Mouse (Mus musculus): ENCODE data around the gene Hdac7. TPM values are rescaled to one million over a fixed set of nuclear protein-coding genes. Genes with fewer than 3 reads are reported as not detected.
A peak's percentile ranks its signal among the peaks of the same experiment; 100 is the strongest.

The Hdac7 gene
- 10 to 100 TPM; 23.7 to 25.7 TPM for total RNA-seq (2021)
- polyA plus RNA-seq (2012; rRNA removed), result 54.9 and 61.8 TPM in 2 replicates
- long read RNA-seq, full-length matches to known transcripts, result 1 of 41 reads
- long read RNA-seq, partial matches to known transcripts, result 13 of 41 reads
- long read RNA-seq, other reads (novel, unspliced or antisense), result 27 of 41 reads

GRCm38 (mm10) chr15:97844037-97845034 is at the start of gene Hdac7:
Gene Hdac7 (minus strand): TSS chr15:97844502.
- TF ChIP-seq EP300 (IDR thresholded peaks at IDR 0.05; ENCODE audit: insufficient read depth, low read depth, low read length) (no peak), CTCF (IDR thresholded peaks at IDR 0.05) (no peak), POLR2A (IDR thresholded peaks at IDR 0.05; ENCODE audit: insufficient read depth, low read depth, low read length) (no peak)
- intact Hi-C loops (cut with DNase I), result no loop called here
- 83% methylated on average over 19 of the region's 19 CpGs for WGBS
- no peak for DNase-seq
- Histone ChIP-seq H3K9ac (ENCODE audit: low read depth, low read length) (no peak within 1 kb of the TSS), H3K4me1 (ENCODE audit: control insufficient read depth, insufficient read depth, low read length) (peaks cover 13% of the 10 kb centered on the region), H3K4me3 (no peak within 1 kb of the TSS), H3K79me2 (replicated peaks; ENCODE audit: control insufficient read depth, insufficient read depth, low read length) (no peaks in the 10 kb centered on the region), H3K27ac (no peak within 1 kb of the TSS), H3K27me3 (ENCODE audit: control insufficient read depth, insufficient read depth, low read length) (no peaks in the 10 kb centered on the region), H3K36me3 (ENCODE audit: control insufficient read depth, insufficient read depth, low read length) (peaks cover 4% of the 10 kb centered on the region)

- TF ChIP-seq EP300 (IDR thresholded peaks at IDR 0.05; ENCODE audit: insufficient read depth, low read depth, low read length), result no peak
- no peak for TF ChIP-seq CTCF (IDR thresholded peaks at IDR 0.05)
- TF ChIP-seq POLR2A (IDR thresholded peaks at IDR 0.05; ENCODE audit: insufficient read depth, low read depth, low read length), result no peak
- no peak overlapping the region for H3K27ac ChIP-seq
- no peak overlapping the region for H3K4me3 ChIP-seq
- H3K79me2 ChIP-seq (replicated peaks; ENCODE audit: control insufficient read depth, insufficient read depth, low read length), result no peaks in the 10 kb centered on the region
- WGBS, result 39% methylated on average over 8 of the region's 8 CpGs
- no peaks in the 10 kb centered on the region for H3K27me3 ChIP-seq (ENCODE audit: control insufficient read depth, insufficient read depth, low read length)
- peaks cover 2% of the 10 kb centered on the region; the same call in 1 of the 2 replicates for H3K4me1 ChIP-seq (ENCODE audit: control insufficient read depth, insufficient read depth, low read length)
- no peak for DNase-seq
- H3K9ac ChIP-seq (ENCODE audit: low read depth, low read length), result no peak overlapping the region
- H3K36me3 ChIP-seq (ENCODE audit: control insufficient read depth, insufficient read depth, low read length), result no peaks in the 10 kb centered on the region
- intact Hi-C loops (cut with DNase I), result no loop called here
Observed at GRCm38 (mm10) chr15:97892506-97892905, 48.2 kb upstream of the Hdac7 start.

- Histone ChIP-seq H3K9ac (ENCODE audit: low read depth, low read length) (no peak overlapping the region), H3K36me3 (ENCODE audit: control insufficient read depth, insufficient read depth, low read length) (no peaks in the 10 kb centered on the region), H3K27ac (peak overlapping the region; percentile 36; the same call in 1 of the 2 replicates), H3K4me3 (no peak overlapping the region), H3K4me1 (ENCODE audit: control insufficient read depth, insufficient read depth, low read length) (peaks cover 2% of the 10 kb centered on the region; the same call in 1 of the 2 replicates), H3K79me2 (replicated peaks; ENCODE audit: control insufficient read depth, insufficient read depth, low read length) (no peaks in the 10 kb centered on the region), H3K27me3 (ENCODE audit: control insufficient read depth, insufficient read depth, low read length) (no peaks in the 10 kb centered on the region)
- 73% methylated on average over 10 of the region's 10 CpGs for WGBS
- DNase-seq, result no peak
- TF ChIP-seq EP300 (IDR thresholded peaks at IDR 0.05; ENCODE audit: insufficient read depth, low read depth, low read length) (no peak), POLR2A (IDR thresholded peaks at IDR 0.05; ENCODE audit: insufficient read depth, low read depth, low read length) (no peak), CTCF (IDR thresholded peaks at IDR 0.05) (no peak)
- intact Hi-C loops (cut with DNase I), result no loop called here
Observed at GRCm38 (mm10) chr15:97890450-97890849, 46.1 kb upstream of the Hdac7 start.

- no peaks in the 10 kb centered on the region for H3K36me3 ChIP-seq (ENCODE audit: control insufficient read depth, insufficient read depth, low read length)
- no peak for TF ChIP-seq CTCF (IDR thresholded peaks at IDR 0.05)
- TF ChIP-seq EP300 (IDR thresholded peaks at IDR 0.05; ENCODE audit: insufficient read depth, low read depth, low read length), result no peak
- TF ChIP-seq POLR2A (IDR thresholded peaks at IDR 0.05; ENCODE audit: insufficient read depth, low read depth, low read length), result no peak
- peak in 1 of 2 experiments; percentile 50 for DNase-seq
Observed at GRCm38 (mm10) chr15:97890017-97890416, 45.7 kb upstream of the Hdac7 start.

GRCm38 (mm10) chr15:97887541-97888016 is 43.3 kb upstream of the Hdac7 start:
- Histone ChIP-seq H3K9ac (ENCODE audit: low read depth, low read length) (no peak overlapping the region), H3K36me3 (ENCODE audit: control insufficient read depth, insufficient read depth, low read length) (no peaks in the 10 kb centered on the region), H3K4me1 (ENCODE audit: control insufficient read depth, insufficient read depth, low read length) (peaks cover 2% of the 10 kb centered on the region; the same call in 1 of the 2 replicates), H3K4me3 (no peak overlapping the region), H3K27ac (no peak overlapping the region), H3K79me2 (replicated peaks; ENCODE audit: control insufficient read depth, insufficient read depth, low read length) (no peaks in the 10 kb centered on the region), H3K27me3 (ENCODE audit: control insufficient read depth, insufficient read depth, low read length) (no peaks in the 10 kb centered on the region)
- no peak for TF ChIP-seq POLR2A (IDR thresholded peaks at IDR 0.05; ENCODE audit: insufficient read depth, low read depth, low read length)
- no peak for TF ChIP-seq CTCF (IDR thresholded peaks at IDR 0.05)
- TF ChIP-seq EP300 (IDR thresholded peaks at IDR 0.05; ENCODE audit: insufficient read depth, low read depth, low read length), result no peak
- 84% methylated on average over 10 of the region's 10 CpGs for WGBS
- intact Hi-C loops (cut with DNase I), result no loop called here
- no peak for DNase-seq

More at GRCm38 (mm10) chr15:97890017-97890416, 45.7 kb upstream of the Hdac7 start:
- Histone ChIP-seq H3K9ac (ENCODE audit: low read depth, low read length) (no peak overlapping the region), H3K79me2 (replicated peaks; ENCODE audit: control insufficient read depth, insufficient read depth, low read length) (no peaks in the 10 kb centered on the region), H3K4me1 (ENCODE audit: control insufficient read depth, insufficient read depth, low read length) (peaks cover 2% of the 10 kb centered on the region; the same call in 1 of the 2 replicates), H3K27ac (peak overlapping the region; percentile 36; the same call in 1 of the 2 replicates), H3K27me3 (ENCODE audit: control insufficient read depth, insufficient read depth, low read length) (no peaks in the 10 kb centered on the region), H3K4me3 (no peak overlapping the region)
- intact Hi-C loops (cut with DNase I), result no loop called here
- 39% methylated on average over 11 of the region's 11 CpGs for WGBS
